Mouse (Mus musculus): ENCODE measurements around the gene Btbd35f5. TPM values are rescaled to one million over a fixed set of nuclear protein-coding genes. Genes with fewer than 3 reads are reported as not detected.
"Not testable (repeated sequence)": the region's sequence is repeated elsewhere in the genome, so short reads cannot be mapped to it uniquely, and the experiment has no call there.

Gene Btbd35f5
- not detected in 2 replicates for total RNA-seq (2012; rRNA removed)

GRCm38 (mm10) chrX:32973597-32973996 lies at the start of gene Btbd35f5:
Gene Btbd35f5 (plus strand): TSS chrX:32973897.
- H3K36me3 ChIP-seq (ENCODE audit: control insufficient read depth, insufficient read depth, low read length, poor library complexity, severe bottlenecking); H3K9ac ChIP-seq (ENCODE audit: insufficient read depth, low read depth, low read length, poor library complexity, severe bottlenecking); H3K4me3 ChIP-seq (ENCODE audit: insufficient read depth in 1 of 2, low read depth in 1 of 2, low read length in 2 of 2, poor library complexity in 1 of 2, severe bottlenecking in 1 of 2); H3K4me1 ChIP-seq (ENCODE audit: control insufficient read depth in 2 of 2, insufficient read depth in 2 of 2, low read length in 2 of 2, poor library complexity in 1 of 2); H3K9me3 ChIP-seq (ENCODE audit: control insufficient read depth, insufficient read depth, low read depth, low read length); in situ Hi-C loops (cut with MboI; ENCODE audit: low sequenced_read_pairs in 2 of 2, unreplicated experiment in 2 of 2); DNase-seq (ENCODE audit: low read depth, low spot score); H3K27ac ChIP-seq (ENCODE audit: insufficient read depth, low read depth, low read length, poor library complexity, severe bottlenecking): not testable (repeated sequence)

- DNase-seq (ENCODE audit: low read depth, low spot score); H3K9me3 ChIP-seq (ENCODE audit: control insufficient read depth, insufficient read depth, low read depth, low read length); H3K36me3 ChIP-seq (ENCODE audit: control insufficient read depth, insufficient read depth, low read length, poor library complexity, severe bottlenecking); H3K9ac ChIP-seq (ENCODE audit: insufficient read depth, low read depth, low read length, poor library complexity, severe bottlenecking); H3K4me3 ChIP-seq (ENCODE audit: insufficient read depth in 1 of 2, low read depth in 1 of 2, low read length in 2 of 2, poor library complexity in 1 of 2, severe bottlenecking in 1 of 2); in situ Hi-C loops (cut with MboI; ENCODE audit: low sequenced_read_pairs in 2 of 2, unreplicated experiment in 2 of 2); H3K4me1 ChIP-seq (ENCODE audit: control insufficient read depth in 2 of 2, insufficient read depth in 2 of 2, low read length in 2 of 2, poor library complexity in 1 of 2); H3K27ac ChIP-seq (ENCODE audit: insufficient read depth, low read depth, low read length, poor library complexity, severe bottlenecking): not testable (repeated sequence)
These were observed 32.2 kb upstream of the Btbd35f5 start, which contains the start of gene Gm21789 for GRCm38 (mm10) chrX:32941468-32941867. Gene Gm21789 (plus strand): TSS chrX:32941768.

Other genes with a start within 250 kb of the Btbd35f5 start
- not detected in 2 replicates for gene Btbd35f21, start 247.8 kb upstream of the Btbd35f5 start, total RNA-seq (2012; rRNA removed)
- gene Btbd35f30, start 79.3 kb upstream of the Btbd35f5 start, total RNA-seq (2012; rRNA removed) = not detected in 2 replicates
- not detected in 2 replicates for gene Gm21789, start 32.1 kb upstream of the Btbd35f5 start, total RNA-seq (2012; rRNA removed)